In genomic region chr11:101173112-101173511, GRCm38 (mm10) we compare ENCODE assay signal across 8 mouse cellular contexts. TPM values are rescaled to one million over a fixed set of nuclear protein-coding genes. Genes with fewer than 3 reads are reported as not detected.
DNase-seq lines count a peak whose midpoint lies in the region; ATAC-seq and TF ChIP-seq lines count a peak whose summit lies in the region.

No protein-coding gene starts in this region.

- 10% methylated on average over 11 of the region's 11 CpGs for WGBS in forebrain, postnatal 0 days
- WGBS in intestine, postnatal 0 days, result 9% methylated on average over 11 of the region's 11 CpGs
- 8% methylated on average over 11 of the region's 11 CpGs for WGBS in lung, adult 2 months
- 5% methylated on average over 11 of the region's 11 CpGs for WGBS in stomach, postnatal 0 days

- H3K4me3 ChIP-seq in forebrain, postnatal 0 days (ENCODE audit: low read depth, low read length), result peak overlapping the region; percentile 34; the same call in 1 of the 2 replicates
- H3K4me3 ChIP-seq in intestine, postnatal 0 days (ENCODE audit: low read depth, low read length), result no peak overlapping the region; the same call in 1 of the 2 replicates
- no peak overlapping the region for H3K4me3 ChIP-seq in lung, adult 2 months (replicated peaks; ENCODE audit: extremely low read depth, low read depth, low read length)
- peak overlapping the region; percentile 38 for H3K4me3 ChIP-seq in stomach, postnatal 0 days (ENCODE audit: low read depth, low read length)

- TF ChIP-seq POLR2A in lung, adult 2 months (IDR thresholded peaks at IDR 0.05; ENCODE audit: borderline replicate concordance, extremely low read depth, low read depth, low read length), result no peak

- TF ChIP-seq CTCF in forebrain, postnatal 0 days (IDR thresholded peaks at IDR 0.05; ENCODE audit: low read depth), result no peak
- TF ChIP-seq CTCF in intestine, postnatal 0 days (IDR thresholded peaks at IDR 0.05; ENCODE audit: low read depth), result no peak
- TF ChIP-seq CTCF in lung, adult 2 months (IDR thresholded peaks at IDR 0.05; ENCODE audit: insufficient read depth, low read length), result no peak
- no peak for TF ChIP-seq CTCF in stomach, postnatal 0 days (IDR thresholded peaks at IDR 0.05; ENCODE audit: low read depth)

- H3K4me2 ChIP-seq in forebrain, postnatal 0 days (ENCODE audit: low read depth), result peak overlapping the region; percentile 53
- peak overlapping the region; percentile 68 for H3K4me2 ChIP-seq in intestine, postnatal 0 days (replicated peaks; ENCODE audit: low read depth)
- H3K4me2 ChIP-seq in stomach, postnatal 0 days (replicated peaks; ENCODE audit: low read depth), result peak overlapping the region; percentile 73

- no peak for TF ChIP-seq EP300 in stomach, postnatal 0 days (optimal IDR thresholded peaks at IDR 0.05)

- H3K36me3 ChIP-seq in forebrain, postnatal 0 days (ENCODE audit: insufficient read depth), result no peaks in the 10 kb centered on the region; the same call in 1 of the 2 replicates
- 0 out of 2 replicates have a peak, but pooled peaks cover 2% of the 10 kb centered on the region for H3K36me3 ChIP-seq in intestine, postnatal 0 days (ENCODE audit: control insufficient read depth, insufficient read depth)
- H3K36me3 ChIP-seq in stomach, postnatal 0 days (ENCODE audit: control insufficient read depth, insufficient read depth, low read length), result peaks cover under 1% of the 10 kb centered on the region; the same call in 1 of the 2 replicates

- H3K9ac ChIP-seq in forebrain, postnatal 0 days, result no peak overlapping the region
- H3K9ac ChIP-seq in intestine, postnatal 0 days (ENCODE audit: low read depth, low read length), result no peak overlapping the region
- peak overlapping the region; percentile 14; the same call in 1 of the 2 replicates for H3K9ac ChIP-seq in stomach, postnatal 0 days (ENCODE audit: low read length)

- no peak overlapping the region for H3K27ac ChIP-seq in forebrain, postnatal 0 days (ENCODE audit: low read depth, low read length)
- H3K27ac ChIP-seq in intestine, postnatal 0 days (ENCODE audit: low read depth, low read length), result no peak overlapping the region
- H3K27ac ChIP-seq in stomach, postnatal 0 days (replicated peaks), result peak overlapping the region; percentile 87

- H3K27me3 ChIP-seq in forebrain, postnatal 0 days (ENCODE audit: insufficient read depth, low read length), result peaks cover 51% of the 10 kb centered on the region
- H3K27me3 ChIP-seq in intestine, postnatal 0 days (replicated peaks; ENCODE audit: control insufficient read depth, insufficient read depth, low read length), result peaks cover 12% of the 10 kb centered on the region
- H3K27me3 ChIP-seq in stomach, postnatal 0 days (ENCODE audit: control insufficient read depth, insufficient read depth, low read length), result no peaks in the 10 kb centered on the region

- H3K9me3 ChIP-seq in forebrain, postnatal 0 days (ENCODE audit: low read length), result no peaks in the 10 kb centered on the region
- H3K9me3 ChIP-seq in intestine, postnatal 0 days (ENCODE audit: control insufficient read depth), result no peaks in the 10 kb centered on the region
- no peaks in the 10 kb centered on the region for H3K9me3 ChIP-seq in stomach, postnatal 0 days (ENCODE audit: control insufficient read depth, low read length)

- ATAC-seq in forebrain, postnatal 0 days, result no peak
- ATAC-seq in intestine, postnatal 0 days, result no peak
- no peak for ATAC-seq in stomach, postnatal 0 days (ENCODE audit: low FRiP score, low TSS enrichment)
- ATAC-seq in monocyte, adult 5-6 weeks (replicated peaks; ENCODE audit: insufficient number of reproducible peaks, low FRiP score, low TSS enrichment, poor library complexity, severe bottlenecking), result no peak

- H3K4me1 ChIP-seq in forebrain, postnatal 0 days (ENCODE audit: insufficient read depth), result peaks cover 18% of the 10 kb centered on the region
- peaks cover 26% of the 10 kb centered on the region for H3K4me1 ChIP-seq in intestine, postnatal 0 days (replicated peaks; ENCODE audit: control insufficient read depth, insufficient read depth, low read length)
- peaks cover 20% of the 10 kb centered on the region for H3K4me1 ChIP-seq in lung, adult 2 months (ENCODE audit: control insufficient read depth, insufficient read depth, low read length)
- H3K4me1 ChIP-seq in stomach, postnatal 0 days (replicated peaks; ENCODE audit: control insufficient read depth, insufficient read depth), result peaks cover 22% of the 10 kb centered on the region

- DNase-seq in testis, postnatal 10 days (ENCODE audit: low spot score), result peak; percentile 78
- no peak for DNase-seq in testis, postnatal 14 days (ENCODE audit: low spot score)
- no peak for DNase-seq in forebrain, postnatal 0 days
- peak; percentile 71 for DNase-seq in lung, adult 2 months
- DNase-seq in stomach, postnatal 0 days (ENCODE audit: low spot score), result peak; percentile 92
- no peak for DNase-seq in spleen, postnatal 4 days (ENCODE audit: low spot score in 2 of 2)

RNA-seq across cellular contexts. Expression of gene Plekhh3, which starts 2.0 kb away (rescaled TPM):
- total RNA-seq in forebrain, postnatal 0 days (2014; rRNA removed), result 9.2 and 10.2 TPM in 2 replicates
- 4.9 and 5.3 TPM in 2 replicates for polyA plus RNA-seq in forebrain, postnatal 0 days (2015; fragmentation: Nextera tagmentation; extraction: Ambion mirVana)
- polyA plus RNA-seq in intestine, postnatal 0 days (2015; fragmentation: Nextera tagmentation; extraction: Ambion mirVana), result 7.7 and 7.8 TPM in 2 replicates
- polyA plus RNA-seq in lung, adult 2 months (2012; rRNA removed), result 41.2 and 47.4 TPM in 2 replicates
- 23.8 and 25.6 TPM in 2 replicates for polyA plus RNA-seq in stomach, postnatal 0 days (2015; fragmentation: Nextera tagmentation; extraction: Ambion mirVana)
- total RNA-seq in monocyte, adult 5-6 weeks (2017), result 2.2 to 6.3 TPM (median 4.0 TPM) in 3 replicates

RNA-seq across cellular contexts. Expression of gene Ccr10, which starts 2.1 kb away (rescaled TPM):
- total RNA-seq in forebrain, postnatal 0 days (2014; rRNA removed), result 0.23 and 0.52 TPM in 2 replicates
- polyA plus RNA-seq in forebrain, postnatal 0 days (2015; fragmentation: Nextera tagmentation; extraction: Ambion mirVana), result 0.15 and 0.24 TPM in 2 replicates
- polyA plus RNA-seq in intestine, postnatal 0 days (2015; fragmentation: Nextera tagmentation; extraction: Ambion mirVana), result 0.13 and 0.22 TPM in 2 replicates
- polyA plus RNA-seq in lung, adult 2 months (2012; rRNA removed), result 0.45 and 0.62 TPM in 2 replicates
- polyA plus RNA-seq in stomach, postnatal 0 days (2015; fragmentation: Nextera tagmentation; extraction: Ambion mirVana), result 0.16 and 0.24 TPM in 2 replicates
- 0.38 TPM in 1 of 3 replicates, not detected in the others for total RNA-seq in monocyte, adult 5-6 weeks (2017)

RNA-seq across cellular contexts. Expression of gene Cntnap1, which starts 2.8 kb away (rescaled TPM):
- 3.0 and 3.5 TPM in 2 replicates for total RNA-seq in forebrain, postnatal 0 days (2014; rRNA removed)
- polyA plus RNA-seq in forebrain, postnatal 0 days (2015; fragmentation: Nextera tagmentation; extraction: Ambion mirVana), result 0.35 and 1.1 TPM in 2 replicates
- polyA plus RNA-seq in intestine, postnatal 0 days (2015; fragmentation: Nextera tagmentation; extraction: Ambion mirVana), result 5.2 and 6.0 TPM in 2 replicates
- polyA plus RNA-seq in lung, adult 2 months (2012; rRNA removed), result 2.6 and 2.7 TPM in 2 replicates
- polyA plus RNA-seq in stomach, postnatal 0 days (2015; fragmentation: Nextera tagmentation; extraction: Ambion mirVana), result 0.52 and 0.94 TPM in 2 replicates
- 0.21 to 0.95 TPM (median 0.68 TPM) in 3 replicates for total RNA-seq in monocyte, adult 5-6 weeks (2017)

RNA-seq across cellular contexts. Expression of gene Tubg2, which starts 17.4 kb away (rescaled TPM):
- 23.2 and 28.6 TPM in 2 replicates for total RNA-seq in forebrain, postnatal 0 days (2014; rRNA removed)
- 59.9 and 69.7 TPM in 2 replicates for polyA plus RNA-seq in forebrain, postnatal 0 days (2015; fragmentation: Nextera tagmentation; extraction: Ambion mirVana)
- polyA plus RNA-seq in intestine, postnatal 0 days (2015; fragmentation: Nextera tagmentation; extraction: Ambion mirVana), result 2.5 and 2.8 TPM in 2 replicates
- polyA plus RNA-seq in lung, adult 2 months (2012; rRNA removed), result 2.4 and 3.2 TPM in 2 replicates
- polyA plus RNA-seq in stomach, postnatal 0 days (2015; fragmentation: Nextera tagmentation; extraction: Ambion mirVana), result 3.0 and 3.1 TPM in 2 replicates
- total RNA-seq in monocyte, adult 5-6 weeks (2017), result not detected in 3 replicates

RNA-seq across cellular contexts. Expression of gene Ezh1, which starts 53.2 kb away (rescaled TPM):
- total RNA-seq in forebrain, postnatal 0 days (2014; rRNA removed), result 25.6 and 27.7 TPM in 2 replicates
- 18.8 and 22.5 TPM in 2 replicates for polyA plus RNA-seq in forebrain, postnatal 0 days (2015; fragmentation: Nextera tagmentation; extraction: Ambion mirVana)
- polyA plus RNA-seq in intestine, postnatal 0 days (2015; fragmentation: Nextera tagmentation; extraction: Ambion mirVana), result 9.8 and 10.8 TPM in 2 replicates
- 38.9 and 50.1 TPM in 2 replicates for polyA plus RNA-seq in lung, adult 2 months (2012; rRNA removed)
- 8.1 and 9.4 TPM in 2 replicates for polyA plus RNA-seq in stomach, postnatal 0 days (2015; fragmentation: Nextera tagmentation; extraction: Ambion mirVana)
- total RNA-seq in monocyte, adult 5-6 weeks (2017), result 30.2 to 66.9 TPM (median 42.6 TPM) in 3 replicates

Comparison
In these comparisons a context has a peak if more than half of its experiments do, and no peak if none do; other contexts are left out.
1. DNase-seq: peak in testis, postnatal 10 days (single experiment), lung, adult 2 months (single experiment) and stomach, postnatal 0 days (single experiment); none in testis, postnatal 14 days (single experiment), forebrain, postnatal 0 days (single experiment) and spleen, postnatal 4 days (0 of 2).
2. H3K4me3 ChIP-seq: peak in forebrain, postnatal 0 days (single experiment) and stomach, postnatal 0 days (single experiment); none in intestine, postnatal 0 days (single experiment) and lung, adult 2 months (single experiment).
3. Peak in every context shown above with its lines, with median percentiles within 50 percentile points of each other: H3K4me2 ChIP-seq.